Mouse (Mus musculus) MEL (cell line): ENCODE measurements at regions not wholly inside any gene's neighbourhood (a gene's known extent, or its start where the extent isn't known, plus 50 kb on each side); places are given as distances from the start of the nearest gene placed in this dataset.

ENCODE experiments used
- DNase-seq: peaks from one replicate; pipeline ENCODE4 v3.0.0; 2011; ENCODE audit warnings: low read depth, low spot score
- H3K27ac ChIP-seq: 2 replicates; pipeline ENCODE4 v1.5.1; 2012; ENCODE audit warnings: low read depth, mild to moderate bottlenecking, control low read depth, low read length, moderate library complexity; ENCODE audit not compliant: control insufficient read depth
- H3K27me3 ChIP-seq, 2 experiments: fragments of 150-350 bp in 1 of 2; sonication (generic) in 1 of 2; 2 replicates each; pipeline ENCODE4 v1.6.1; 2012; ENCODE audit warnings: low read length in 2 of 2, mild to moderate bottlenecking in 2 of 2, improper control_type of control experiment in 1 of 2, moderate library complexity in 1 of 2; ENCODE audit not compliant: insufficient read depth in 2 of 2, control insufficient read depth in 1 of 2
- H3K36me3 ChIP-seq, 2 experiments: 2 replicates each; pipeline ENCODE4 v1.6.1; 2012 to 2014; ENCODE audit warnings: low read length in 2 of 2, improper control_type of control experiment in 1 of 2, inconsistent platforms in 1 of 2, mild to moderate bottlenecking in 1 of 2; ENCODE audit not compliant: insufficient read depth in 2 of 2, control insufficient read depth in 1 of 2
- H3K4me1 ChIP-seq, 2 experiments: fragments of 150-350 bp in 1 of 2; sonication (generic) in 1 of 2; 2 replicates each; pipeline ENCODE4 v1.6.1; 2012; ENCODE audit warnings: low read length in 2 of 2, improper control_type of control experiment in 1 of 2, mild to moderate bottlenecking in 1 of 2; ENCODE audit not compliant: insufficient read depth in 2 of 2, control insufficient read depth in 1 of 2
- H3K4me3 ChIP-seq, 2 experiments: fragments of 150-350 bp in 1 of 2; sonication (generic) in 1 of 2; 2 replicates each; pipeline ENCODE4 v1.5.1; 2012; ENCODE audit warnings: low read depth in 2 of 2, low read length in 2 of 2, mild to moderate bottlenecking in 2 of 2, moderate library complexity in 2 of 2, control low read depth in 1 of 2, improper control_type of control experiment in 1 of 2; ENCODE audit not compliant: control insufficient read depth in 1 of 2, insufficient read depth in 1 of 2
- H3K79me2 ChIP-seq: 2 replicates; pipeline ENCODE4 v1.6.1; 2012; ENCODE audit warnings: mild to moderate bottlenecking, low read length, moderate library complexity; ENCODE audit not compliant: control insufficient read depth, poor library complexity, insufficient read depth
- H3K9ac ChIP-seq: 2 replicates; pipeline ENCODE4 v1.6.1; 2012; ENCODE audit warnings: low read depth, mild to moderate bottlenecking, control low read depth, low read length, moderate library complexity; ENCODE audit not compliant: control insufficient read depth, poor library complexity, severe bottlenecking
- H3K9me3 ChIP-seq: fragments of 150-350 bp; sonication (generic); replicated peaks from 2 replicates; pipeline ENCODE4 v1.6.1; 2012; ENCODE audit warnings: mild to moderate bottlenecking, low read length, improper control_type of control experiment, moderate library complexity; ENCODE audit not compliant: insufficient read depth
- BHLHE40 ChIP-seq: IDR thresholded peaks from 2 replicates; pipeline ENCODE4 v1.6.1; 2012; ENCODE audit warnings: low read depth, mild to moderate bottlenecking, inconsistent platforms, low read length, improper control_type of control experiment, borderline replicate concordance
- CHD1 ChIP-seq: IDR thresholded peaks from 2 replicates; pipeline ENCODE4 v1.6.1; 2012; ENCODE audit warnings: low read depth, mild to moderate bottlenecking, inconsistent platforms, low read length, improper control_type of control experiment
- CHD2 ChIP-seq: IDR thresholded peaks from 2 replicates; pipeline ENCODE4 v1.6.1; 2011; ENCODE audit warnings: low read length, improper control_type of control experiment
- E2F4 ChIP-seq: IDR thresholded peaks from 2 replicates; pipeline ENCODE4 v1.6.1; 2011; ENCODE audit warnings: low read depth, low read length, improper control_type of control experiment, borderline replicate concordance
- EP300 ChIP-seq, 2 experiments: IDR thresholded peaks; 2 replicates each; pipeline ENCODE4 v1.6.1; 2011; ENCODE audit warnings: improper control_type of control experiment in 2 of 2, low read length in 2 of 2, low read depth in 1 of 2, mild to moderate bottlenecking in 1 of 2
- ETS1 ChIP-seq: IDR thresholded peaks from 2 replicates; pipeline ENCODE4 v1.6.1; 2012; ENCODE audit warnings: low read depth, mild to moderate bottlenecking, inconsistent platforms, low read length, improper control_type of control experiment, moderate library complexity
- GABPA ChIP-seq: IDR thresholded peaks from 2 replicates; pipeline ENCODE4 v1.6.1; 2012; ENCODE audit warnings: low read depth, mild to moderate bottlenecking, inconsistent platforms, low read length, improper control_type of control experiment, moderate library complexity
- HCFC1 ChIP-seq: IDR thresholded peaks from 2 replicates; pipeline ENCODE4 v1.6.1; 2012; ENCODE audit warnings: low read depth, mild to moderate bottlenecking, inconsistent platforms, low read length, improper control_type of control experiment, moderate library complexity
- JUND ChIP-seq: IDR thresholded peaks from 2 replicates; pipeline ENCODE4 v1.6.1; 2011; ENCODE audit warnings: low read depth, mild to moderate bottlenecking, improper control_type of control experiment, low read length
- KAT2A ChIP-seq: conservative IDR thresholded peaks from 2 replicates; pipeline ENCODE4 v1.6.1; 2012; ENCODE audit warnings: low read depth, low read length, improper control_type of control experiment, inconsistent platforms
- MAFK ChIP-seq: IDR thresholded peaks from 2 replicates; pipeline ENCODE4 v1.6.1; 2011; ENCODE audit warnings: low read depth, mild to moderate bottlenecking, low read length, improper control_type of control experiment, borderline replicate concordance
- MAX ChIP-seq: IDR thresholded peaks from 2 replicates; pipeline ENCODE4 v1.6.1; 2011; ENCODE audit warnings: low read length, improper control_type of control experiment
- MXI1 ChIP-seq: IDR thresholded peaks from 2 replicates; pipeline ENCODE4 v1.6.1; 2011; ENCODE audit warnings: mild to moderate bottlenecking, low read depth, low read length, improper control_type of control experiment
- MYB ChIP-seq: IDR thresholded peaks from 2 replicates; pipeline ENCODE4 v1.6.1; 2011; ENCODE audit warnings: mild to moderate bottlenecking, low read depth, low read length, improper control_type of control experiment
- MYC ChIP-seq: IDR thresholded peaks from 2 replicates; pipeline ENCODE4 v1.6.1; 2011; ENCODE audit warnings: low read depth, mild to moderate bottlenecking, low read length, improper control_type of control experiment, moderate library complexity
- RAD21 ChIP-seq: IDR thresholded peaks from 2 replicates; pipeline ENCODE4 v1.6.1; 2011; ENCODE audit warnings: mild to moderate bottlenecking, low read depth, low read length, improper control_type of control experiment
- RCOR1 ChIP-seq: IDR thresholded peaks from 2 replicates; pipeline ENCODE4 v1.6.1; 2012; ENCODE audit warnings: low read depth, mild to moderate bottlenecking, inconsistent platforms, low read length, improper control_type of control experiment
- SMC3 ChIP-seq: IDR thresholded peaks from 2 replicates; pipeline ENCODE4 v1.6.1; 2011; ENCODE audit warnings: low read depth, low read length, improper control_type of control experiment
- TCF12 ChIP-seq: IDR thresholded peaks from 2 replicates; pipeline ENCODE4 v1.6.1; 2014; ENCODE audit warnings: low read depth, mild to moderate bottlenecking, inconsistent platforms, low read length, improper control_type of control experiment, moderate library complexity
- UBTF ChIP-seq: IDR thresholded peaks from 2 replicates; pipeline ENCODE4 v1.6.1; 2012; ENCODE audit warnings: low read depth, mild to moderate bottlenecking, inconsistent platforms, low read length, improper control_type of control experiment, moderate library complexity, borderline replicate concordance; ENCODE audit not compliant: insufficient read depth
- USF1 ChIP-seq: IDR thresholded peaks from 2 replicates; pipeline ENCODE4 v1.6.1; 2014; ENCODE audit warnings: low read depth, mild to moderate bottlenecking, inconsistent platforms, low read length, improper control_type of control experiment, moderate library complexity
- USF2 ChIP-seq, 2 experiments: IDR thresholded peaks; 2 replicates each; pipeline ENCODE4 v1.6.1; 2011 to 2012; ENCODE audit warnings: improper control_type of control experiment in 2 of 2, low read length in 2 of 2, borderline replicate concordance in 1 of 2, inconsistent platforms in 1 of 2, low read depth in 1 of 2, mild to moderate bottlenecking in 1 of 2; ENCODE audit not compliant: insufficient read depth in 1 of 2
- ZKSCAN1 ChIP-seq: IDR thresholded peaks from 2 replicates; pipeline ENCODE4 v1.6.1; 2012; ENCODE audit warnings: low read depth, mild to moderate bottlenecking, inconsistent platforms, low read length, improper control_type of control experiment, moderate library complexity
- ZMIZ1 ChIP-seq: IDR thresholded peaks from 2 replicates; pipeline ENCODE4 v1.6.1; 2012; ENCODE audit warnings: low read depth, mild to moderate bottlenecking, inconsistent platforms, low read length, improper control_type of control experiment, moderate library complexity
- ZNF384 ChIP-seq: IDR thresholded peaks from 2 replicates; pipeline ENCODE4 v1.6.1; 2012; ENCODE audit warnings: low read depth, mild to moderate bottlenecking, inconsistent platforms, low read length, improper control_type of control experiment

GRCm38 (mm10) chr16:29719571-29720451, 140.7 kb downstream of the Opa1 start:
- Histone ChIP-seq H3K9me3 (no peaks in the 10 kb centered on the region), H3K9ac (no peak overlapping the region), H3K36me3 (no peaks in the 10 kb centered on the region), H3K27me3 (peaks cover 2 to 4% of the 10 kb centered on the region in 2 experiments), H3K27ac (no peak overlapping the region), H3K4me3 (no peak overlapping the region), H3K4me1 (no peaks in the 10 kb centered on the region), H3K79me2 (no peaks in the 10 kb centered on the region)
- TF ChIP-seq MAX (no peak), ZMIZ1 (no peak), USF2 (IDR thresholded peaks at IDR 0.05; ENCODE audit: borderline replicate concordance in 1 of 2, insufficient read depth in 1 of 2, low read depth in 1 of 2, low read length in 2 of 2) (no peak), MYB (no peak), E2F4 (no peak), TCF12 (no peak), HCFC1 (no peak), MAFK (no peak), ZKSCAN1 (no peak), SMC3 (no peak), EP300 (IDR thresholded peaks at IDR 0.05; ENCODE audit: low read depth in 1 of 2, low read length in 2 of 2) (no peak), MYC (no peak), ETS1 (no peak), CHD1 (no peak), GABPA (no peak), USF1 (no peak), RCOR1 (no peak), JUND (no peak), BHLHE40 (no peak)
- DNase-seq, result no peak

- no peak overlapping the region for H3K27ac ChIP-seq
- no peak for DNase-seq
- peaks cover 3 to 10% of the 10 kb centered on the region in 2 experiments for H3K27me3 ChIP-seq
- no peak for TF ChIP-seq USF1
- no peak for TF ChIP-seq HCFC1
- TF ChIP-seq UBTF, result no peak
- no peak for TF ChIP-seq ETS1
- TF ChIP-seq RAD21, result no peak
- TF ChIP-seq SMC3, result no peak
- no peak for TF ChIP-seq ZMIZ1
- no peak for TF ChIP-seq ZNF384
- TF ChIP-seq RCOR1, result no peak
- TF ChIP-seq KAT2A, result no peak
- no peak for TF ChIP-seq MXI1
- no peak for TF ChIP-seq CHD2
- no peak for TF ChIP-seq MYC
- H3K4me1 ChIP-seq, result no peaks in the 10 kb centered on the region
- no peaks in the 10 kb centered on the region for H3K9me3 ChIP-seq
- H3K79me2 ChIP-seq, result no peaks in the 10 kb centered on the region
- H3K36me3 ChIP-seq, result no peaks in the 10 kb centered on the region
- H3K4me3 ChIP-seq, result no peak overlapping the region
- no peak overlapping the region for H3K9ac ChIP-seq
Observed at GRCm38 (mm10) chr16:29725153-29725552, 146.0 kb downstream of the Opa1 start.
